Mouse (Mus musculus) urinary bladder, postnatal 0 days (tissue): ENCODE data around the gene Gm20737. TPM values are rescaled to one million over a fixed set of nuclear protein-coding genes. Genes with fewer than 3 reads are reported as not detected.

Experiments used
- polyA plus RNA-seq: library from polyadenylated mRNA; unstranded; fragments of >200 nt; fragmentation: Nextera tagmentation; extraction: Ambion mirVana; gene quantifications from 2 replicates; pipeline ENCODE4 v1.2.1, GENCODE M21; 2015

Gene Gm20737
- not detected in 2 replicates for polyA plus RNA-seq

GRCm38 (mm10) chrY:10535942-10536341, at the start of gene Gm20737:
TSS of gene Gm20737 (minus strand) at chrY:10536042.

GRCm38 (mm10) chrY:10553153-10553552, 17.3 kb upstream of the Gm20737 start, which contains the start of gene Gm21775:
TSS of gene Gm21775 (plus strand) at chrY:10553453.

Other genes with a start within 250 kb of the Gm20737 start
- gene Gm20834, start 211.5 kb downstream of the Gm20737 start, polyA plus RNA-seq: not detected in 2 replicates
- not detected in 2 replicates for gene Gm28510, start 123.3 kb downstream of the Gm20737 start, polyA plus RNA-seq
- not detected in 2 replicates for gene Gm21775, start 17.4 kb upstream of the Gm20737 start, polyA plus RNA-seq
- gene Gm21900, start 80.3 kb upstream of the Gm20737 start, polyA plus RNA-seq: not detected in 2 replicates
- not detected in 2 replicates for gene Gm20777, start 216.4 kb upstream of the Gm20737 start, polyA plus RNA-seq